Mouse (Mus musculus): ENCODE measurements around the gene Nmd3. TPM values are rescaled to one million over a fixed set of nuclear protein-coding genes. Genes with fewer than 3 reads are reported as not detected.

Gene Nmd3
- polyA plus RNA-seq, 1 experiment = 60.2 TPM

- H3K27me3 ChIP-seq (ENCODE audit: control insufficient read depth, insufficient read depth, insufficient read length) = no peaks in the 10 kb centered on the region
- no peaks in the 10 kb centered on the region for H3K79me2 ChIP-seq (ENCODE audit: control insufficient read depth, insufficient read depth)
- no peak overlapping the region for H3K4me2 ChIP-seq (ENCODE audit: low read depth)
- no peak overlapping the region for H3K4me3 ChIP-seq
- no peak for TF ChIP-seq MYOD1 (IDR thresholded peaks at IDR 0.05; ENCODE audit: control insufficient read depth in 1 of 3, insufficient read length in 2 of 3, low read depth in 2 of 3)
- no peak for TF ChIP-seq SRF (IDR thresholded peaks at IDR 0.05; ENCODE audit: control insufficient read depth, insufficient read length, low read depth)
- no peak for TF ChIP-seq E2F4 (IDR thresholded peaks at IDR 0.05; ENCODE audit: insufficient read depth)
- TF ChIP-seq CEBPB (IDR thresholded peaks at IDR 0.05; ENCODE audit: insufficient read depth, poor library complexity, severe bottlenecking) = no peak
- H3K36me3 ChIP-seq (ENCODE audit: control insufficient read depth, insufficient read depth) = peaks cover 9% of the 10 kb centered on the region
- H3ac ChIP-seq (ENCODE audit: control insufficient read depth, insufficient read length) = no peak overlapping the region
These were observed 42.1 kb downstream of the Nmd3 start for GRCm38 (mm10) chr3:69763630-69764565.

GRCm38 (mm10) chr3:69765206-69765605 lies 43.4 kb downstream of the Nmd3 start:
- no peak overlapping the region for H3K4me3 ChIP-seq
- peaks cover 2% of the 10 kb centered on the region for H3K36me3 ChIP-seq (ENCODE audit: control insufficient read depth, insufficient read depth)
- H3K79me2 ChIP-seq (ENCODE audit: control insufficient read depth, insufficient read depth) = no peaks in the 10 kb centered on the region
- TF ChIP-seq MYOD1 (IDR thresholded peaks at IDR 0.05; ENCODE audit: control insufficient read depth in 1 of 3, insufficient read length in 2 of 3, low read depth in 2 of 3) = no peak
- no peak for TF ChIP-seq TCF3 (IDR thresholded peaks at IDR 0.05; ENCODE audit: insufficient read length, low read depth)
- no peak for TF ChIP-seq E2F4 (IDR thresholded peaks at IDR 0.05; ENCODE audit: insufficient read depth)
- no peak for TF ChIP-seq SRF (IDR thresholded peaks at IDR 0.05; ENCODE audit: control insufficient read depth, insufficient read length, low read depth)
- no peak for TF ChIP-seq POLR2A (IDR thresholded peaks at IDR 0.05; ENCODE audit: insufficient read length, low read depth)
- TF ChIP-seq USF1 (IDR thresholded peaks at IDR 0.05; ENCODE audit: low read depth) = no peak
- no peak for TF ChIP-seq CEBPB (IDR thresholded peaks at IDR 0.05; ENCODE audit: insufficient read depth, poor library complexity, severe bottlenecking)
- TF ChIP-seq POLR2AphosphoS2 (IDR thresholded peaks at IDR 0.05; ENCODE audit: insufficient read length, low read depth) = no peak
- no peak for TF ChIP-seq REST (IDR thresholded peaks at IDR 0.05; ENCODE audit: insufficient read depth, insufficient read length)
- TF ChIP-seq MAX (IDR thresholded peaks at IDR 0.05; ENCODE audit: low read depth) = no peak
- TF ChIP-seq TCF12 (IDR thresholded peaks at IDR 0.05; ENCODE audit: insufficient read depth, poor library complexity, severe bottlenecking) = no peak
- no peak overlapping the region for H3K4me2 ChIP-seq (ENCODE audit: low read depth)
- no peaks in the 10 kb centered on the region for H3K27me3 ChIP-seq (ENCODE audit: control insufficient read depth, insufficient read depth, insufficient read length)
- H3ac ChIP-seq (ENCODE audit: control insufficient read depth, insufficient read length) = no peak overlapping the region

- TF ChIP-seq MYOG (IDR thresholded peaks at IDR 0.05; ENCODE audit: control insufficient read depth in 1 of 3, insufficient read depth in 1 of 3, insufficient read length in 2 of 3, low read depth in 2 of 3) (no peak), POLR2A (IDR thresholded peaks at IDR 0.05; ENCODE audit: insufficient read length, low read depth) (no peak), REST (IDR thresholded peaks at IDR 0.05; ENCODE audit: insufficient read depth, insufficient read length) (no peak), MYOD1 (IDR thresholded peaks at IDR 0.05; ENCODE audit: control insufficient read depth in 1 of 3, insufficient read length in 2 of 3, low read depth in 2 of 3) (no peak), POLR2AphosphoS2 (IDR thresholded peaks at IDR 0.05; ENCODE audit: insufficient read length, low read depth) (no peak), CEBPB (IDR thresholded peaks at IDR 0.05; ENCODE audit: insufficient read depth, poor library complexity, severe bottlenecking) (no peak), E2F4 (IDR thresholded peaks at IDR 0.05; ENCODE audit: insufficient read depth) (no peak), USF1 (IDR thresholded peaks at IDR 0.05; ENCODE audit: low read depth) (no peak), TCF3 (IDR thresholded peaks at IDR 0.05; ENCODE audit: insufficient read length, low read depth) (no peak), MAX (IDR thresholded peaks at IDR 0.05; ENCODE audit: low read depth) (no peak), SRF (IDR thresholded peaks at IDR 0.05; ENCODE audit: control insufficient read depth, insufficient read length, low read depth) (no peak), TCF12 (IDR thresholded peaks at IDR 0.05; ENCODE audit: insufficient read depth, poor library complexity, severe bottlenecking) (no peak)
- Histone ChIP-seq H3K4me3 (no peak overlapping the region), H3K4me2 (ENCODE audit: low read depth) (no peak overlapping the region), H3K79me2 (ENCODE audit: control insufficient read depth, insufficient read depth) (no peaks in the 10 kb centered on the region), H3K36me3 (ENCODE audit: control insufficient read depth, insufficient read depth) (no peaks in the 10 kb centered on the region), H3ac (ENCODE audit: control insufficient read depth, insufficient read length) (no peak overlapping the region), H3K27me3 (ENCODE audit: control insufficient read depth, insufficient read depth, insufficient read length) (no peaks in the 10 kb centered on the region)
These were observed 47.4 kb downstream of the Nmd3 start for GRCm38 (mm10) chr3:69769150-69769549.

- H3K27me3 ChIP-seq (ENCODE audit: control insufficient read depth, insufficient read depth, insufficient read length) = no peaks in the 10 kb centered on the region
- H3K4me2 ChIP-seq (ENCODE audit: low read depth) = no peak overlapping the region
- H3K4me3 ChIP-seq = no peak overlapping the region
- no peak for TF ChIP-seq CEBPB (IDR thresholded peaks at IDR 0.05; ENCODE audit: insufficient read depth, poor library complexity, severe bottlenecking)
- no peak for TF ChIP-seq TCF3 (IDR thresholded peaks at IDR 0.05; ENCODE audit: insufficient read length, low read depth)
- no peak for TF ChIP-seq TCF12 (IDR thresholded peaks at IDR 0.05; ENCODE audit: insufficient read depth, poor library complexity, severe bottlenecking)
- no peak for TF ChIP-seq MYOD1 (IDR thresholded peaks at IDR 0.05; ENCODE audit: control insufficient read depth in 1 of 3, insufficient read length in 2 of 3, low read depth in 2 of 3)
- no peak for TF ChIP-seq E2F4 (IDR thresholded peaks at IDR 0.05; ENCODE audit: insufficient read depth)
- no peak for TF ChIP-seq SRF (IDR thresholded peaks at IDR 0.05; ENCODE audit: control insufficient read depth, insufficient read length, low read depth)
- TF ChIP-seq USF1 (IDR thresholded peaks at IDR 0.05; ENCODE audit: low read depth) = no peak
- no peak for TF ChIP-seq MAX (IDR thresholded peaks at IDR 0.05; ENCODE audit: low read depth)
- no peak for TF ChIP-seq POLR2AphosphoS2 (IDR thresholded peaks at IDR 0.05; ENCODE audit: insufficient read length, low read depth)
- no peak for TF ChIP-seq MYOG (IDR thresholded peaks at IDR 0.05; ENCODE audit: control insufficient read depth in 1 of 3, insufficient read depth in 1 of 3, insufficient read length in 2 of 3, low read depth in 2 of 3)
- TF ChIP-seq REST (IDR thresholded peaks at IDR 0.05; ENCODE audit: insufficient read depth, insufficient read length) = no peak
- TF ChIP-seq POLR2A (IDR thresholded peaks at IDR 0.05; ENCODE audit: insufficient read length, low read depth) = no peak
- H3K36me3 ChIP-seq (ENCODE audit: control insufficient read depth, insufficient read depth) = no peaks in the 10 kb centered on the region
- H3K79me2 ChIP-seq (ENCODE audit: control insufficient read depth, insufficient read depth) = no peaks in the 10 kb centered on the region
- H3ac ChIP-seq (ENCODE audit: control insufficient read depth, insufficient read length) = no peak overlapping the region
These were observed 51.6 kb downstream of the Nmd3 start for GRCm38 (mm10) chr3:69773356-69773755.
